Mouse (Mus musculus) large intestine, adult 2 months (tissue): ENCODE measurements around the gene Gm11757. TPM values are rescaled to one million over a fixed set of nuclear protein-coding genes. Genes with fewer than 3 reads are reported as not detected.
"Not testable (repeated sequence)": the region's sequence is repeated elsewhere in the genome, so short reads cannot be mapped to it uniquely, and the experiment has no call there.

Experiments
- DNase-seq: peaks from one replicate; pipeline ENCODE4 v3.0.0-alpha.2; 2012; ENCODE audit warnings: low read depth, low spot score
- WGBS: fragments of 180-500 bp; shearing (Covaris S2); methylation state at CpG from one replicate; pipeline ENCODE4 v1.1.7; 2018; 5-methylcytosine and 5-hydroxymethylcytosine counted together
- polyA plus RNA-seq: library from polyadenylated mRNA; depleted of rRNA; stranded (reverse); fragments of >200 nt; gene quantifications from 2 replicates; pipeline ENCODE4 v1.2.3, GENCODE M21; 2012; rRNA removed

Gene Gm11757
- polyA plus RNA-seq: not detected in 2 replicates

- WGBS: no CpG with 5 or more reads among the region's 4 CpGs
- DNase-seq: not testable (repeated sequence)
Observed at GRCm38 (mm10) chr4:73891012-73891411, at the start of gene Gm11757. Gene Gm11757 (minus strand): TSS chr4:73891112.

- WGBS: 85% methylated on average over 6 of the region's 6 CpGs
- DNase-seq: not testable (repeated sequence)
Observed at GRCm38 (mm10) chr4:73920660-73921059, 29.7 kb upstream of the Gm11757 start, which contains the start of gene Gm11756. Gene Gm11756 (minus strand): TSS chr4:73920760.

DNA sequence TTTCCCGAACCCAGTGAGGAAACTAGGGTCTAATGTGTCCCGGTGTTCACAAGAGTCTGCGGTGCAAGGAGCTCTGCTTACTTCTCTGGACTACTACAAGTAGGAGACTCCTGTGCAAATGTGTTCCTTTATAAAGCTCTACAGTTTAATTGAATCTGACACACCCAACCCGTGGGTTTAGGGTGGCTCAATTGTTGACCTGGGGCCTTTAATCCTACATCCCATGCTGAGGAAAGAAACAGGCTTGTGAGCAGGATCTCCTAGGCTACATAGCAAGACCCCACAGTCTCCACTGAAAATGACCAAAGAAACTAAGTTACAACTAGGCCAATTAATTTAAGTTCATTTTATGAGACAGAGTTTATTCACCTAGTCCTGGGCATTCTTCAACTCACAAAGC is 14.9 kb upstream of the Gm11757 start, which contains the start of gene Gm13871:
Gm13871 (minus strand) TSS at position 101 of the 400 bp plus-strand sequence.
- DNase-seq: not testable (repeated sequence)
- WGBS: no CpG with 5 or more reads among the region's 4 CpGs

DNA sequence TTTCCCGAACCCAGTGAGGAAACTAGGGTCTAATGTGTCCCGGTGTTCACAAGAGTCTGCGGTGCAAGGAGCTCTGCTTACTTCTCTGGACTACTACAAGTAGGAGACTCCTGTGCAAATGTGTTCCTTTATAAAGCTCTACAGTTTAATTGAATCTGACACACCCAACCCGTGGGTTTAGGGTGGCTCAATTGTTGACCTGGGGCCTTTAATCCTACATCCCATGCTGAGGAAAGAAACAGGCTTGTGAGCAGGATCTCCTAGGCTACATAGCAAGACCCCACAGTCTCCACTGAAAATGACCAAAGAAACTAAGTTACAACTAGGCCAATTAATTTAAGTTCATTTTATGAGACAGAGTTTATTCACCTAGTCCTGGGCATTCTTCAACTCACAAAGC is 14.7 kb downstream of the Gm11757 start, which contains the start of gene Gm11758:
Gm11758 (minus strand) TSS at position 101 of the 400 bp plus-strand sequence.
- DNase-seq: not testable (repeated sequence)
- no CpG with 5 or more reads among the region's 4 CpGs for WGBS

Other genes starting within 250 kb of the Gm11757 start
- gene Gm11239, start 222.8 kb downstream of the Gm11757 start, polyA plus RNA-seq: not detected in 2 replicates
- not detected in 2 replicates for gene Gm428, start 207.6 kb downstream of the Gm11757 start, polyA plus RNA-seq
- 3.6 and 6.3 TPM in 2 replicates for gene Rasef, start 100.1 kb downstream of the Gm11757 start, polyA plus RNA-seq
- not detected in 2 replicates for gene Gm11758, start 14.8 kb downstream of the Gm11757 start, polyA plus RNA-seq
- gene Gm13871, start 14.8 kb upstream of the Gm11757 start, polyA plus RNA-seq: not detected in 2 replicates
- not detected in 2 replicates for gene Gm11756, start 29.6 kb upstream of the Gm11757 start, polyA plus RNA-seq
- not detected in 2 replicates for gene 2310002L09Rik, start 59.7 kb upstream of the Gm11757 start, polyA plus RNA-seq
- 0.21 and 0.44 TPM in 2 replicates for gene Frmd3, start 122.3 kb upstream of the Gm11757 start, polyA plus RNA-seq